Mouse (Mus musculus): ENCODE results near the gene Pik3ap1.

- TF ChIP-seq EP300 (IDR thresholded peaks at IDR 0.05; ENCODE audit: insufficient read depth, low read depth, low read length) (no peak), POLR2A (IDR thresholded peaks at IDR 0.05; ENCODE audit: insufficient read depth, low read length) (no peak)
Observed at GRCm38 (mm10) chr19:41278606-41279005, 106.3 kb downstream of the Pik3ap1 start.

Data from ES-Bruce4 (cell line).